Mouse (Mus musculus) gastrocnemius, adult 18-20 months (tissue): Measurements from ENCODE around the gene Arpc5. TPM values are rescaled to one million over a fixed set of nuclear protein-coding genes. Genes with fewer than 3 reads are reported as not detected.

Experiments
- DNase-seq: peaks from one replicate; pipeline ENCODE4 v3.0.0; 2021; ENCODE audit warnings: low spot score
- total RNA-seq, 2 experiments: library from RNA; stranded (reverse); gene quantifications; 2 replicates each; pipeline ENCODE4 v1.2.3; 2021

Gene Arpc5
- total RNA-seq, 2 experiments from 2014 or later = 7.8 to 11.7 TPM

GRCm38 (mm10) chr1:152810533-152811439 lies 44.4 kb downstream of the Arpc5 start:
- DNase-seq = no peak

- no peak for DNase-seq
These were observed 48.9 kb downstream of the Arpc5 start for GRCm38 (mm10) chr1:152815265-152815701.

DNA sequence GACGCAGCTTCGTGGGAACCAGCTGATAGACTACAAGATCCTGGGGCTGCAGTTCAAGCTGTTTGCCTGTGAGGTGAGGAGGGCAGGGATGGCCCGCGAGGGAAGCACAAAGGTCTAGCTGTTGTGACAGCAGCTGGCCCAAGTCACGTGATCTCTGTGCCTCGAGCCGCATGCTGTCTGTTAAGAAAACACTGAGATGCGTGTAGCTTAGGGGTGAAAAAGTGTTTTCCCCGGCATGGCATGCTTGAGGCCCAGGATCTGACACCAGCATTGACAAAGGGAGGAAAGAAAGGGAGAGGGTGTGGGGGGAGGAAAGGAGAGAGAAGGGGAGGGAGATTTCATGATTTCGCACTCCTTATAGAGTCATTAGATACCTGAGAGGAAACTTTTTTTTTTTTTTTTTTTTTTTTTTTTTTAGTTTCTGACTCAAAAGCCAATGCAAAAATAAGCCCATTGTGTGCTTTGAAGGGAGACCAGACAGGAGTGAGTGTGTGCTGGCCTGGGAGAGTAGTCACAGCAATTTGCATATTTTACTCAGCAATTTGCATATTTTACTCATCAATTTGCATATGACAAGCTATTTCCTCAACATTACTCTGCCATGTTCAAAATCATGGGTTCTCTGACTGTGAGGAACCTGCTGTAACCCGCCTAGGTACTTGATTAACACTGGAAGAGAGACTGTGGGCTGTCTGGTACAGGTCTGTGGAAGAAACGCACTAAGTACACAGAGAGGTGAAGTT lies 50.9 kb downstream of the Arpc5 start:
- no peak for DNase-seq

GRCm38 (mm10) chr1:152817794-152818193 lies 51.5 kb downstream of the Arpc5 start:
- peak; percentile 55 for DNase-seq

- no peak for DNase-seq
These were observed 53.2 kb downstream of the Arpc5 start for GRCm38 (mm10) chr1:152819558-152819957.

DNA sequence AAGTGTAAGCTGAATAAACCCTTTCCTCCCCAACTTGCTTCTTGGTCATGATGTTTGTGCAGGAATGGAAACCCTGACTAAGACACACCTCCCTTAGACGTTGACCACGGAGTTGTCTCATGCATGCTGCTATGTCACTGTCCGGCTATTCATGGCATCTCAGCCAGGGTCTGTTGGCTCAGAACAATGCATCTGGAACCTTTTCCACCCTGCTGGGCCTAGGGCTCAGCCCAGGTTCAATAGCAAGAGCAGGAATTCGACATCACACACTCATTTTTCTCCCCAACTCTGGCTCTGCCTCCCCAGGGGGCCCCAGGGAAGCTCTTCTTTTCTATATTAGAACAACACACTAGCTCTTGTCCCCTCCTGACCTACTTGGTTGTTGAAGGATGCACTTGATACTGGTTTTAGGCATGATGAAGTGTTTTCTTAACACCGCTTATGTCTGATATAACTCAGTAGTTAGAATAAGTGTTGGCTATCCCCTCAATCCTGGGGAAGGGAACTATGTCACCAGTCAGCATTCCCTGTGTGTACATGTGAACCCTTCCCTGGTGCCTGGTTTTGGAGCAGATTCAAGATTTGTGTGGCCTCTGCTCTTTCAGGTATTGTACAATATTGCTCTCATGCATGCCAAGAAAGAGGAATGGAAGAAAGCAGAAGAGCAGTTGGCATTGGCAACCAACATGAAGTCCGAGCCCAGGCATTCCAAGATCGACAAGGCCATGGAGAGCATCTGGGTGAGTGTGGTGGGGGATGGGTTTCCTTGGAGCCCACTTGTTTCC lies 54.8 kb downstream of the Arpc5 start:
- DNase-seq = no peak

DNA sequence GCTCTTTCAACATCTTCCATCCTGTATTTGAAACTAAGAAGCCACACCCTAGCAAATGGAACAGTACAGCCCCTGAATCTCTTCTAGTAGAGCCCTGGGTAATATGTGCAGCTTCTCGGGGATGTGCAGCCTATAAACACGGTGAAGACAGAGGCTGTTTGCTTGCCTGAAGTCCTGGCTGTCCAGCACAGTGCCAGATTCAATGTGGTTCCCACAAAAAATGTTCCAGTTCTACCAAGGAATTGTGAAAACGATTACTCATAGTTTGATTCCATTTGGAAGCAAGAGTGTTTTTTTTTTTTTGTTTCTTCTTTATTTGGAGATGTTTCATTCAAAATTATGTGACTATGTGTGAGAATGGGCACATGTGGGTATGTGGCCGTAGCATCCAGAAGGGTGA lies 55.4 kb downstream of the Arpc5 start:
- no peak for DNase-seq

- no peak for DNase-seq
These were observed 57.9 kb downstream of the Arpc5 start for GRCm38 (mm10) chr1:152824206-152824605.

Other genes with a start within 250 kb of the Arpc5 start
- gene Apobec4, start 16.0 kb upstream of the Arpc5 start, total RNA-seq = not detected
- 1 to 10 TPM; 4.9 to 7.8 TPM for gene Rgl1, start 191 bp upstream of the Arpc5 start, total RNA-seq
- gene Ncf2, start 33.7 kb downstream of the Arpc5 start, total RNA-seq = under 1 TPM; 0.50 to 0.93 TPM
- gene Smg7, start 136.1 kb downstream of the Arpc5 start, total RNA-seq = 10 to 100 TPM; 37.3 to 38.9 TPM
- gene Nmnat2, start 188.5 kb downstream of the Arpc5 start, total RNA-seq = under 1 TPM; 0.43 to 0.80 TPM